Mouse (Mus musculus): ENCODE measurements around the gene Dtd1.

The Dtd1 gene

GRCm38 (mm10) chr2:144770452-144770941, 170.8 kb downstream of the Dtd1 start:
- DNase-seq = no peak

GRCm38 (mm10) chr2:144771841-144772240, 172.1 kb downstream of the Dtd1 start:
- no peak for DNase-seq

DNA sequence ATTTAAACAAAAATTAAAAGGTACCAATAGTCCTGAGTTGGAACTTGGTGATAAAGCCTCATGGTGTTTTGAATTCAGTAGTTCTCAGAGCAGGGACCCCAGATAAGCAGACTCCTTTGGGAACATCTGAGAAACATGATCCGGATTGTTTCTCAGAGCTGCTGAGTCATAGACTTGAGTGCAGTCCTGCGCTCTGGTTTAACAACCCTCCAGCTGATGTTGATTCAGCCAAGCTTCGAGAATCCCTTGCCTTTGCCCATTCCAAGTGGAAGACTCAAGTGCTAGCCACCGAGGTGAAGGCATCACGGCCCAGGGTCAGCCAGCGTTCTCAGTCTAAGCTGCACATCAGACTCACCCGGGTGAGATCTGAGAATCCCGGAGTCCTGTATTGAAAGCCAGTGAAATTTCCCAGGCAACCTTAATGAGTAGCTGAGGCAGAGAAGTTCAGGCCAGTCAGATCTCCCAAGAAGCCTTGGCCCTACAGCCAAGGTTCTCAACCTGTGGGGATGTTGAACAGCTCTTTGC, 175.0 kb downstream of the Dtd1 start:
- DNase-seq = no peak

GRCm38 (mm10) chr2:144775626-144776025, 175.9 kb downstream of the Dtd1 start:
- DNase-seq = no peak

DNA sequence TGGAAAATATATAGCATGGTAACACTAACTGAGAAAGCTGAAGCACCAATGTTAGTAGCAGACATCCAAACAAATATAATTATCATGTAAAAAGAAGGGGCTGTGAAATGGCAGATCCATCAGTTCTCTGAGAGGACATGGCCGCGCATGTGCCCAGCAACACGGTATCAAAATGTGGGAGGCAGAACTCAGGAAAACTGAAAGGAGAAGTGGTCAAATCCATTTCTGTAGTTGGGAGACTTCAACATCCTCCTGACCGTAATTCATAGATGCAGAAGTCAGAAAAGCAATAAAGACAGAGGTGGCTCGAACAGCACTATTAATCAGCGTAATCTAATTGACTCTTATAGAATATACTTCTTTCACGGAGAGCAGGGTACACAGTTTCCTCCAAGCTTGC, 179.6 kb downstream of the Dtd1 start:
- DNase-seq = no peak

GRCm38 (mm10) chr2:144780731-144781130, 181.0 kb downstream of the Dtd1 start:
- no peak for DNase-seq

GRCm38 (mm10) chr2:144781871-144782270, 182.2 kb downstream of the Dtd1 start:
- no peak for DNase-seq

GRCm38 (mm10) chr2:144782481-144782880, 182.8 kb downstream of the Dtd1 start:
- DNase-seq = no peak

GRCm38 (mm10) chr2:144783190-144783589, 183.5 kb downstream of the Dtd1 start:
- no peak for DNase-seq

- no peak for DNase-seq
Observed at GRCm38 (mm10) chr2:144783831-144784230, 184.1 kb downstream of the Dtd1 start.

GRCm38 (mm10) chr2:144791671-144792294, 192.1 kb downstream of the Dtd1 start:
- DNase-seq = no peak

DNA sequence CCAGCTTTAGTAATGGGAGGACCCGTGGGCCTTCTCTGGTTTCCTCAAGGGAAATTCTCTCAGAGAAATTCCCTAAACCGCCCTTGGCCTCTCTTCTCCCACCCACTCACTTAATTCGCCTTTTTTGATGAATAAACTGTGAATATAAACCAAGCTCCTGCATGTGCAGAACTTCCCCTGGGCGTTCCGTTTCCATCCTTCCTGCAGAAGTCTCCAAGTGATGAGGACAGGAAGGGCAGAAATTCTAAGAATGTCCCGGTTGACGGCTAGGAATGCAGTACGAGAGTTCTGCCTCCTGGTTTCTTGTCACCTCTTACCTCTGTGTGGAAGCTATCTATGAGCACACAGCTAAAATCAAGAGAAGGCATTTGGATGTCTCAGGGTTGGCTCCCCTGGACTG, 197.8 kb downstream of the Dtd1 start:
- DNase-seq = no peak

GRCm38 (mm10) chr2:144807766-144808754, 208.4 kb downstream of the Dtd1 start:
- no peak for DNase-seq
